Mouse (Mus musculus): ENCODE measurements around the gene Fam8a1.

The Fam8a1 gene

GRCm38 (mm10) chr13:46674601-46675000 lies 5.3 kb downstream of the Fam8a1 start:
- no peak for DNase-seq (ENCODE audit: low read depth, low spot score)

DNA sequence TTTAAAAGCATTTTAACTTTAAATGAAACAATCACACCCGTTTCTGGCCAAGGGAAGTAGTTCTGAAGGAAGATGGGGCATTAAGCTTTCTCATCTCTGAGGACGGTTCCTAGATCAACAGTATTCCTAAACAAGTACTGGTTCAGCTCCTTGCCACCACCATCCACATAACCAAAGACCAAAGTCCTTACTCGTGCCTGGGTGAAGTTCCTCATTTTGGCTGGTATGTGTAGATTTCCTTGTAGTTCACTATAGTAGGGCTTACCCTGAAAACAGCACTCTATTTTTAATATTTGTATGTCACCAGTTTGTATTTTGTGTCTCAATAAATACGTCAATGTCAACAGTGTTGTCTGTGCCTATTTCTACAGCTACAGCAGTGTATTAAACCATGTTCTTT lies 8.4 kb downstream of the Fam8a1 start:
- no peak for DNase-seq (ENCODE audit: low read depth, low spot score)

- no peak for DNase-seq (ENCODE audit: low read depth, low spot score)
These were observed 13.6 kb downstream of the Fam8a1 start for GRCm38 (mm10) chr13:46682921-46683320.

DNA sequence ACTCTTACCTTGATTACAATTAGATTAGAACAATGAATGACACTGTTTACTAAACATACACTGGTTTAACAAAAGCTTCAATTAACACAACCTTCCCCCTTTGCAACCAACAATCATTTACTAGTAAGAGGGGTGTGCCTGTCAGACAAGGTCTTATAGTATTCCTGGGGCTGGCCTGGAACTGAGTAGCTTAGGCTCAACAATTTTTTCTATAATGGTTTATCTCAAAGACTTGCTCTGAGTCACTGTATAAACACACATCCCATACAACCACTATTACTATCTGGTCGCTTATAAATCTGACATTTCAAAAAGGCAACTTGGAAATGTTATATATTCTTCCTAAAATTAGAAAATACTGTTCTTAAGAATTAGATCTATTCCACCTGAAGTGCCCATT lies 14.0 kb downstream of the Fam8a1 start:
- no peak for DNase-seq (ENCODE audit: low read depth, low spot score)

GRCm38 (mm10) chr13:46690559-46691241 lies 21.4 kb downstream of the Fam8a1 start:
- no peak for DNase-seq (ENCODE audit: low read depth, low spot score)

- no peak for DNase-seq (ENCODE audit: low read depth, low spot score)
These were observed 26.1 kb downstream of the Fam8a1 start for GRCm38 (mm10) chr13:46695296-46695908.

DNA sequence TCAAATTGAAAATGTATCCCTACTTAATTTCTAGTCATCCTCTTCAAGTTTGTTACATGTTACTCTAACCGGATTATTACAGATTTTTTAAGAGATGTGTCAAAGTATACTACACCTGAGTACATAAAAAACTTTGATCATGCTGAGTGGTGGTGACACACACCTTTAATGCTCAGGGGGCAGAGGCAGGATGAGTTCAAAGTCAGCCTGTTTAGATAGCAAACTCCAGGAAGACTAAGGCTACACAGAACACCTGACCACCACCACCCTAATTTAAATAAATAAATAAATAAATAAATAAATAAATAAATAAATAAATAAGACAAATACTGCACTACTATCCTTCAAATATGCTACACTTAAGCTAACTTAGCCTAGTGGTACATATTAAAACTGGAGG lies 26.6 kb downstream of the Fam8a1 start:
- no peak for DNase-seq (ENCODE audit: low read depth, low spot score)

GRCm38 (mm10) chr13:46696788-46697187 lies 27.5 kb downstream of the Fam8a1 start:
- no peak for DNase-seq (ENCODE audit: low read depth, low spot score)

GRCm38 (mm10) chr13:46699372-46699771 lies 30.1 kb downstream of the Fam8a1 start:
- no peak for DNase-seq (ENCODE audit: low read depth, low spot score)

- DNase-seq (ENCODE audit: low read depth, low spot score) = no peak
These were observed 32.2 kb downstream of the Fam8a1 start for GRCm38 (mm10) chr13:46701486-46701885.

- no peak for DNase-seq (ENCODE audit: low read depth, low spot score)
These were observed 33.8 kb downstream of the Fam8a1 start for GRCm38 (mm10) chr13:46703138-46703537.

DNA sequence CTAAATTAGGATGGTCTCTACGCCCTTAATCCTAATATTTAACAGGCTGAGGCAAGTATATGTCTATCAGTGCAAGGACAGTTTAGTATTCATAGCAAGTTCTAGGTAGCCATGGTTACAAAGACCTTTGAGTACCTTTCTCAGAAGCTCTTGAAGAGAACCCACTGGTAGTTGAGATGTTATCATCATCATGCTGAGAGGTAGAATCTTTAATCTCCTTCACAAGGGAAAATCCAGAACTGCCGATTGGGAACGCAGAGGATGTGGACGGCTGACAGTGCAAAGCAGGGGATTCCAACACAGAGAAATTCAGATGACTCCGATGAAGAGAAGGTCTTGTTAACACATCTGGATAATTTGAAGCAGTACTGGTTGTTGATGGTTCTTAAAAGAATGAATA lies 44.2 kb downstream of the Fam8a1 start:
- DNase-seq (ENCODE audit: low read depth, low spot score) = no peak

DNA sequence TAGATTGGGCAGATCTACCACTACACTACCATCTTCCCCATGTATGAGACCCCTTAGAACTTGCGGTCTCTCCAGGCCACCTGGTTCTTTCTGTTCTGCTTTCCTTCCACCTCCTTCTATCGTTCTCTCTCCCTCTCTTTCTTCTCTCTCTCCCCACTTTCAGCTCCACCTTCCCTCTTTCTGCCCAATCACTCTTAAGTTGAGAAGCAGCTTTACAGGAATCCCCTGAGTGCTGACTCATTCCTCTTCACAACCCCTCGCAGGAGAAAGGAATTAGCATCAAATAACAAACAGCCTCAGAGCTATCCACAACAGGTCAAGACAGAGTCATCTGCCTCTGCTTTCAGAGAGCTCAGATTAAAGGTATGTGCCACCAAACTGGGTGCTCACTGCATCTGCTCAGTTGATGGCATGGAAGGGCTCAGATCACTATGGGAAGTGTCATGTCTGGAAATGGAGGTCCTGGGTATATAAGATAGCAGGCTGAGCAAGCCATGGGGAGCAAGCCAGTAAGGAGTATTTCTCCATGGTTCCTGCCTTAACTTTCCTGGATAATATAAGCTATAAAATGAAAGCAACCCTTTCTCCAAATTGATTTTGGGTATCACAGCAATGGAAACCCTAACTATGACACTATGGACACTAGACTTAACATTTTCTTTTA lies 46.8 kb downstream of the Fam8a1 start:
- no peak for DNase-seq (ENCODE audit: low read depth, low spot score)

DNA sequence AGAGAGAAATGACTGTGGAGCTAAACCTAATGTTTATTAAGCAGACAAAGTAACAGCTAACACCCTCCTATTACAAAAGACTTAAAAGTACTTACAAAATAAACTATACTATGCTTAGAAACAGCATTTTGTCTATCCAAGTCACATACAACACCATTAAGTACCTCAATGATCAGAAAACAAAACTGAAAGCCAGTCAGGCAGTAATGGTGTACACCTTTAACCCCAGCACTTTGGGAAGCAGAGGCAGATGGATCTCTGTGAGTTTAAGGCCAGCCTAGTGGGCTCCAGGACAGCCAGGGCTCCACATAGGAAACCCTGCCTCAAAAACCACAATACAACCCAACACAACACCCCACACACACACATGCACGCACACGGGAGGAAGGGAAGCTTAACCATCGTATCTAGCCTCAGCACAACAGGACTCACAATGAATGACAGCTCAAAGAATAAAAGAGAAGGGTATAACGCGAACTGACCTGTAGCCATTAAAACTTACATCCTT lies 49.6 kb downstream of the Fam8a1 start:
- DNase-seq (ENCODE audit: low read depth, low spot score) = no peak

- no peak for DNase-seq (ENCODE audit: low read depth, low spot score)
These were observed 51.7 kb downstream of the Fam8a1 start for GRCm38 (mm10) chr13:46721009-46721408.

DNA sequence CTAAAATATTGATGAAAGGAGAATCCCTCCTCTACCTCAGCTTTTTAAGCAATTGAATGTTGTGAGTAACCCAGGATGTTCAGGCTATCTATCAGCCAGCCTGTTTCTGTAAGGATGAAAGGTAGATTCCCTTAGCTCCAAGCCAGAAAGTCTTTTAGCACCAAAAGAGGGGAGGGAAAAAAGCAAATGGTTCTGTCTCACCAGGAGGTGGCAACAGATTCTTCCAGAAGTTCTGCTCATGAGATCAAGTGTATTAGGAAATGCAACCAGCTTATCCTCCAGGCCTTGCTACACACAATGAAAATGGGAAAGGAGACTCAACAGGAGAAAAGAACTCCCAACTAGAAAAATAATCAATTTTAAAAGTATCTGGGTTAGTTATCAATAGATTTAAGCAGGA lies 55.0 kb downstream of the Fam8a1 start:
- DNase-seq (ENCODE audit: low read depth, low spot score) = no peak

GRCm38 (mm10) chr13:46725227-46725626 lies 55.9 kb downstream of the Fam8a1 start:
- DNase-seq (ENCODE audit: low read depth, low spot score) = no peak

- no peak for DNase-seq (ENCODE audit: low read depth, low spot score)
These were observed 57.1 kb downstream of the Fam8a1 start for GRCm38 (mm10) chr13:46726288-46727037.

GRCm38 (mm10) chr13:46727038-46727836 lies 57.9 kb downstream of the Fam8a1 start:
- DNase-seq (ENCODE audit: low read depth, low spot score) = no peak
